Mouse (Mus musculus): Measurements from ENCODE around the gene Xlr4a. TPM values are rescaled to one million over a fixed set of nuclear protein-coding genes. Genes with fewer than 3 reads are reported as not detected.
A peak's percentile ranks its signal among the peaks of the same experiment; 100 is the strongest.

The Xlr4a gene
- polyA plus RNA-seq, 1 experiment from 2014 or later: 1.1 TPM

DNA sequence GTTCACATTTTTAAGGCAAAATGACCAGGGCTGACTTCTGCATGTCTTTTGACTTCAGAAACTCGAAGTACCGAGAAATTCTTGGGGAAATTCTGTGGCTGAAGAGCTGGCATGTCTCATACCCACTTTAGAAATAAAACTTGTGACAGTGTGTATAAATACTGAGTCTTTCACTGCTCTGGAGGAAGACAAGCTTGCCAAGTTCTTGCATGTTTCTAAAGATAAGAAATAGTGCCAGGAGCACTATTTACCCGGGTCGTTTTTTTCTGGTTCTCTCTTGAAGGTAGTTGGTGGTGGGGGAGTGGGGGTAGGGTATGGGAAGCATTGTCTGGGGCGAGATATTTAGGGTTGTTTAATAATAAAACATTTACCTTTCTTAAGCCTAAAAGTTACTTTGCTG, 20.0 kb downstream of the Xlr4a start:
- Histone ChIP-seq H3K4me2 (ENCODE audit: low read length) (no peak overlapping the region), H3K9ac (ENCODE audit: low read length) (no peak overlapping the region), H3K27me3 (replicated peaks; ENCODE audit: control insufficient read depth, insufficient read depth, low read length) (0 out of 2 replicates have a peak, but pooled peaks cover 2% of the 10 kb centered on the region), H3K27ac (ENCODE audit: low read depth) (no peak overlapping the region), H3K4me1 (replicated peaks; ENCODE audit: control insufficient read depth, insufficient read depth, low read length) (no peaks in the 10 kb centered on the region), H3K9me3 (ENCODE audit: control insufficient read depth, low read length) (no peaks in the 10 kb centered on the region), H3K4me3 (ENCODE audit: low read depth, low read length) (no peak overlapping the region), H3K36me3 (ENCODE audit: control insufficient read depth, insufficient read depth, low read length) (no peaks in the 10 kb centered on the region)
- no peak for ATAC-seq (replicated peaks; ENCODE audit: low FRiP score, low TSS enrichment, low read depth)
- 39% methylated on average over 5 of the region's 5 CpGs for WGBS
- no peak for DNase-seq (ENCODE audit: low spot score)

DNA sequence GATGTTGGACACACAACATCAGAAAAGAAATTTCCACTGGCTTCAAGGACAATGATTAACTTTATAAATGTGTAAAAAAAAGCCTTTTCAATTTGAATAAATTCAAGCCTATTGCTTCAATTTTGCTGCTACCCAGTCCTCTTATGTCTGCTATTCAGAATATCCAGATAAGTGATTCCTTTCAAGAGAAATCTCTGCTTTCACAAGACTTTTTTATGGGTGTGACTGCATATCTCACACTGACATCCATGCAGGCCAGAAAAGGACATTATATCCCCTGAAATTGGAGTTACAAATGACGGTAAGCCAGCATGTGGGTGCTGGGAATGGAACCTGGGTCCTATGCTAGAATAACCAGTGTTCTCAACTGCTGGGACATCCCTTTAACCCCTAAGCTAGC, 20.8 kb downstream of the Xlr4a start:
- ATAC-seq (replicated peaks; ENCODE audit: low FRiP score, low TSS enrichment, low read depth) (no peak), DNase-seq (ENCODE audit: low spot score) (no peak)
- Histone ChIP-seq H3K27me3 (replicated peaks; ENCODE audit: control insufficient read depth, insufficient read depth, low read length) (0 out of 2 replicates have a peak, but pooled peaks cover 2% of the 10 kb centered on the region), H3K27ac (ENCODE audit: low read depth) (no peak overlapping the region), H3K4me2 (ENCODE audit: low read length) (no peak overlapping the region), H3K9me3 (ENCODE audit: control insufficient read depth, low read length) (no peaks in the 10 kb centered on the region), H3K4me1 (replicated peaks; ENCODE audit: control insufficient read depth, insufficient read depth, low read length) (no peaks in the 10 kb centered on the region), H3K36me3 (ENCODE audit: control insufficient read depth, insufficient read depth, low read length) (no peaks in the 10 kb centered on the region), H3K4me3 (ENCODE audit: low read depth, low read length) (no peak overlapping the region), H3K9ac (ENCODE audit: low read length) (no peak overlapping the region)
- WGBS: 79% methylated on average over 1 of the region's 1 CpGs

DNA sequence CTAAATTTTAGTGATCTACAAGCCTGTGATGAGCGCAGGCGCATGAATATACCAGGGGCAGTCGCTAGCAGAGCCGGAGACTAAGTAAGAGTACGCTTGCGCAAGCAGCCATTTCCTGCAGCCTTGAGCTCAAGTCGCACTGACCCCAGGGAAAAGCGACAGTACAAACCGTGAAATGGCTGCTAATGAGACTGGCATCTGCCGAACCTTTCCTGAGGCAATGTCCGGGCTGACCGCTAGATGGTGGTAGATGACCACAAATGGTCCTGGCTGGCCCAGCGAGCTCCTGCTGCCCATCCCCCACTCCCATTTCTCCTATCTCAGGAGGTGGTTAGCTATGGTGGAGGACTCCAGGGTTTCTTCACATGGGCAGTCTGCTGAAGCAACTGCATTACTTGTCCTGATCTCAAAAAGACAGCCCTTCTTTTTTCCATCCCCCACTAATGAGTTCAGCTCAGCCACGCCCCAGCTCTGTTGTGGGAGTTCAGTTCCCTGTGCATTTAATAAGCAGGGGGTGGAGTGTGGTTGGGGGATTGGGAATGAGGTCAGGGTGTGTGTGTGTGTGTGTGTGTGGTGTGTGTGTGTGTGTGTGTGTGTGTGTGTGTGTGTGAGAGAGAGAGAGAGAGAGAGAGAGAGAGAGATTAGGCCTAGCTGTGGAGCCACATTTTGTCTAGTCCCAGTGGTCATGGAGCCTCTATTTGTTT, 28.3 kb downstream of the Xlr4a start:
- Histone ChIP-seq H3K9me3 (ENCODE audit: control insufficient read depth, low read length) (no peaks in the 10 kb centered on the region), H3K9ac (ENCODE audit: low read length) (no peak overlapping the region), H3K4me2 (ENCODE audit: low read length) (peak overlapping the region; percentile 15; the same call in 1 of the 2 replicates), H3K27ac (ENCODE audit: low read depth) (no peak overlapping the region), H3K27me3 (replicated peaks; ENCODE audit: control insufficient read depth, insufficient read depth, low read length) (no peaks in the 10 kb centered on the region), H3K4me3 (ENCODE audit: low read depth, low read length) (no peak overlapping the region), H3K4me1 (replicated peaks; ENCODE audit: control insufficient read depth, insufficient read depth, low read length) (no peaks in the 10 kb centered on the region), H3K36me3 (ENCODE audit: control insufficient read depth, insufficient read depth, low read length) (no peaks in the 10 kb centered on the region)
- 11% methylated on average over 14 of the region's 14 CpGs for WGBS
- DNase-seq (ENCODE audit: low spot score) (peak; percentile 96), ATAC-seq (replicated peaks; ENCODE audit: low FRiP score, low TSS enrichment, low read depth) (peak; percentile 87)

DNA sequence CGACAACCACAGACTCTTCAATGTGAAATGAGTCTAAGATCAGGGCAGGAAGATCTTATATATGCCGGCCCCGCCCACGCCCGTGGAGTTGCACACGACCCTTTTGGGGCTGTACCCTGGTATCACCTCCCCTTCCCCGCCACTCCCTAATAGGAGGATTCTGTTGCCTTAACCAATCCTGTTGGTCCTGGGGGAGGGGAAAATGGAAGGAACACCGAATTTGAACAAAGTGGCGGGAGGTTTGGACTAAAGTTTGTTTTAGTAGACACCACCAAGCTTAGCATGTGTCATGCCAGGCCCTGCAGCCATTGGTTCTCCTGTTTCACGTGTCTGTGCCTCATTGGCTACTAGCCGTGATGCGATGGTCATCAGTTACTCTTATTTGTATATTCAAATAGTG, 42.6 kb downstream of the Xlr4a start:
- ATAC-seq (replicated peaks; ENCODE audit: low FRiP score, low TSS enrichment, low read depth): no peak
- Histone ChIP-seq H3K9me3 (ENCODE audit: control insufficient read depth, low read length) (no peaks in the 10 kb centered on the region), H3K9ac (ENCODE audit: low read length) (no peak overlapping the region), H3K4me1 (replicated peaks; ENCODE audit: control insufficient read depth, insufficient read depth, low read length) (no peaks in the 10 kb centered on the region), H3K4me3 (ENCODE audit: low read depth, low read length) (no peak overlapping the region), H3K4me2 (ENCODE audit: low read length) (no peak overlapping the region), H3K27ac (ENCODE audit: low read depth) (no peak overlapping the region), H3K36me3 (ENCODE audit: control insufficient read depth, insufficient read depth, low read length) (no peaks in the 10 kb centered on the region), H3K27me3 (replicated peaks; ENCODE audit: control insufficient read depth, insufficient read depth, low read length) (no peaks in the 10 kb centered on the region)
- no peak for DNase-seq (ENCODE audit: low spot score)
- 85% methylated on average over 12 of the region's 12 CpGs for WGBS

- Histone ChIP-seq H3K9ac (ENCODE audit: low read length) (no peak overlapping the region), H3K36me3 (ENCODE audit: control insufficient read depth, insufficient read depth, low read length) (no peaks in the 10 kb centered on the region), H3K27me3 (replicated peaks; ENCODE audit: control insufficient read depth, insufficient read depth, low read length) (no peaks in the 10 kb centered on the region), H3K9me3 (ENCODE audit: control insufficient read depth, low read length) (no peaks in the 10 kb centered on the region), H3K4me3 (ENCODE audit: low read depth, low read length) (no peak overlapping the region), H3K4me2 (ENCODE audit: low read length) (no peak overlapping the region), H3K4me1 (replicated peaks; ENCODE audit: control insufficient read depth, insufficient read depth, low read length) (no peaks in the 10 kb centered on the region), H3K27ac (ENCODE audit: low read depth) (no peak overlapping the region)
- ATAC-seq (replicated peaks; ENCODE audit: low FRiP score, low TSS enrichment, low read depth) (no peak), DNase-seq (ENCODE audit: low spot score) (no peak)
- WGBS: 89% methylated on average over 8 of the region's 8 CpGs
These were observed 43.4 kb downstream of the Xlr4a start for GRCm38 (mm10) chrX:73038831-73039230.

- Histone ChIP-seq H3K36me3 (ENCODE audit: control insufficient read depth, insufficient read depth, low read length) (no peaks in the 10 kb centered on the region), H3K27me3 (replicated peaks; ENCODE audit: control insufficient read depth, insufficient read depth, low read length) (no peaks in the 10 kb centered on the region), H3K4me3 (ENCODE audit: low read depth, low read length) (no peak within 1 kb of the TSS), H3K27ac (ENCODE audit: low read depth) (no peak within 1 kb of the TSS), H3K9me3 (ENCODE audit: control insufficient read depth, low read length) (no peaks in the 10 kb centered on the region), H3K4me1 (replicated peaks; ENCODE audit: control insufficient read depth, insufficient read depth, low read length) (no peaks in the 10 kb centered on the region), H3K4me2 (ENCODE audit: low read length) (no peak within 1 kb of the TSS), H3K9ac (ENCODE audit: low read length) (no peak within 1 kb of the TSS)
- ATAC-seq (replicated peaks; ENCODE audit: low FRiP score, low TSS enrichment, low read depth) (no peak), DNase-seq (ENCODE audit: low spot score) (no peak)
- WGBS: 68% methylated on average over 1 of the region's 1 CpGs
These were observed 45.3 kb downstream of the Xlr4a start, which contains the start of gene Pnma5 for GRCm38 (mm10) chrX:73037003-73037402. Gene Pnma5, minus strand, starts transcription at chrX:73037103.

Other genes starting within 250 kb of the Xlr4a start
- gene Cetn2, start 164.1 kb downstream of the Xlr4a start, polyA plus RNA-seq (2014; fragmentation: Nextera tagmentation; extraction: Ambion mirVana): 69.0 and 75.6 TPM in 2 replicates
- 36.8 and 40.5 TPM in 2 replicates for gene Nsdhl, start 163.9 kb downstream of the Xlr4a start, polyA plus RNA-seq (2014; fragmentation: Nextera tagmentation; extraction: Ambion mirVana)
- gene Zfp185, start 95.1 kb downstream of the Xlr4a start, polyA plus RNA-seq (2014; fragmentation: Nextera tagmentation; extraction: Ambion mirVana): 8.9 and 12.1 TPM in 2 replicates
- 0.09 and 0.26 TPM in 2 replicates for gene Pnma5, start 45.4 kb downstream of the Xlr4a start, polyA plus RNA-seq (2014; fragmentation: Nextera tagmentation; extraction: Ambion mirVana)
- 0.19 and 0.20 TPM in 2 replicates for gene Pnma3, start 17.7 kb downstream of the Xlr4a start, polyA plus RNA-seq (2014; fragmentation: Nextera tagmentation; extraction: Ambion mirVana)
- gene Xlr3a, start 14.6 kb upstream of the Xlr4a start, polyA plus RNA-seq (2014; fragmentation: Nextera tagmentation; extraction: Ambion mirVana): 1.4 and 7.2 TPM in 2 replicates
- 0.23 TPM in 1 of 2 replicates, not detected in the other for gene Gm14685, start 34.6 kb upstream of the Xlr4a start, polyA plus RNA-seq (2014; fragmentation: Nextera tagmentation; extraction: Ambion mirVana)
- 0.22 TPM in 1 of 2 replicates, not detected in the other for gene Xlr5b, start 66.3 kb upstream of the Xlr4a start, polyA plus RNA-seq (2014; fragmentation: Nextera tagmentation; extraction: Ambion mirVana)
- gene DXBay18, start 67.0 kb upstream of the Xlr4a start, polyA plus RNA-seq (2014; fragmentation: Nextera tagmentation; extraction: Ambion mirVana): not detected in 2 replicates
- not detected in 2 replicates for gene Spin2d, start 94.5 kb upstream of the Xlr4a start, polyA plus RNA-seq (2014; fragmentation: Nextera tagmentation; extraction: Ambion mirVana)
- gene Xlr3b, start 109.7 kb upstream of the Xlr4a start, polyA plus RNA-seq (2014; fragmentation: Nextera tagmentation; extraction: Ambion mirVana): 4.7 and 12.4 TPM in 2 replicates
- gene Xlr4b, start 131.9 kb upstream of the Xlr4a start, polyA plus RNA-seq (2014; fragmentation: Nextera tagmentation; extraction: Ambion mirVana): 0.50 and 1.2 TPM in 2 replicates
- gene F8a, start 145.8 kb upstream of the Xlr4a start, polyA plus RNA-seq (2014; fragmentation: Nextera tagmentation; extraction: Ambion mirVana): 11.3 and 11.9 TPM in 2 replicates
- gene Xlr4c, start 160.7 kb upstream of the Xlr4a start, polyA plus RNA-seq (2014; fragmentation: Nextera tagmentation; extraction: Ambion mirVana): 0.55 and 2.1 TPM in 2 replicates
- not detected in 2 replicates for gene Xlr3c, start 182.9 kb upstream of the Xlr4a start, polyA plus RNA-seq (2014; fragmentation: Nextera tagmentation; extraction: Ambion mirVana)
- 0.26 TPM in 1 of 2 replicates, not detected in the other for gene Xlr5a, start 210.5 kb upstream of the Xlr4a start, polyA plus RNA-seq (2014; fragmentation: Nextera tagmentation; extraction: Ambion mirVana)
- not detected in 2 replicates for gene Xlr5c, start 210.5 kb upstream of the Xlr4a start, polyA plus RNA-seq (2014; fragmentation: Nextera tagmentation; extraction: Ambion mirVana)